Mouse (Mus musculus): Measurements from ENCODE around the gene Fdxacb1. TPM values are rescaled to one million over a fixed set of nuclear protein-coding genes. Genes with fewer than 3 reads are reported as not detected.

Fdxacb1 gene
- polyA plus RNA-seq, 1 experiment from 2014 or later: 11.1 TPM

GRCm38 (mm10) chr9:50752054-50752602 is 15.9 kb upstream of the Fdxacb1 start, which contains the start of gene Hspb2:
TSS of gene Hspb2 (minus strand) at chr9:50752354.
- Histone ChIP-seq H3K27me3 (peaks cover under 1% of the 10 kb centered on the region), H3K4me1 (peaks cover 18% of the 10 kb centered on the region), H3K9me3 (no peaks in the 10 kb centered on the region), H3K27ac (peak within 1 kb of the TSS; percentile 23; the same call in 1 of the 2 replicates), H3K36me3 (no peaks in the 10 kb centered on the region), H3K4me2 (peak within 1 kb of the TSS; percentile 28), H3K9ac (no peak within 1 kb of the TSS), H3K4me3 (no peak within 1 kb of the TSS)
- peak; percentile 48; the same call in 1 of the 2 replicates for ATAC-seq (ENCODE audit: insufficient number of reproducible peaks, insufficient read depth, low FRiP score, low TSS enrichment, low read depth)
- WGBS: 62% methylated on average over 14 of the region's 14 CpGs

GRCm38 (mm10) chr9:50752784-50753615 is 15.0 kb upstream of the Fdxacb1 start:
- Histone ChIP-seq H3K4me2 (no peak overlapping the region), H3K4me1 (peaks cover 18% of the 10 kb centered on the region), H3K27ac (no peak overlapping the region), H3K4me3 (no peak overlapping the region), H3K27me3 (no peaks in the 10 kb centered on the region; the same call in 1 of the 2 replicates), H3K9me3 (no peaks in the 10 kb centered on the region), H3K36me3 (no peaks in the 10 kb centered on the region), H3K9ac (no peak overlapping the region)
- WGBS: 71% methylated on average over 17 of the region's 17 CpGs
- ATAC-seq (ENCODE audit: insufficient number of reproducible peaks, insufficient read depth, low FRiP score, low TSS enrichment, low read depth): 0 out of 2 replicates have a peak, but pooled peaks have one; percentile 37

GRCm38 (mm10) chr9:50753947-50754346 is 14.1 kb upstream of the Fdxacb1 start:
- Histone ChIP-seq H3K9me3 (no peaks in the 10 kb centered on the region), H3K4me3 (no peak overlapping the region), H3K4me2 (no peak overlapping the region), H3K4me1 (peaks cover 18% of the 10 kb centered on the region), H3K9ac (no peak overlapping the region), H3K27me3 (no peaks in the 10 kb centered on the region), H3K36me3 (no peaks in the 10 kb centered on the region), H3K27ac (no peak overlapping the region)
- 66% methylated on average over 7 of the region's 7 CpGs for WGBS
- ATAC-seq (ENCODE audit: insufficient number of reproducible peaks, insufficient read depth, low FRiP score, low TSS enrichment, low read depth): no peak

GRCm38 (mm10) chr9:50756711-50757110 is 11.3 kb upstream of the Fdxacb1 start:
- Histone ChIP-seq H3K4me3 (no peak overlapping the region), H3K27me3 (no peaks in the 10 kb centered on the region), H3K27ac (no peak overlapping the region), H3K9ac (no peak overlapping the region), H3K36me3 (no peaks in the 10 kb centered on the region), H3K9me3 (no peaks in the 10 kb centered on the region), H3K4me2 (no peak overlapping the region), H3K4me1 (peaks cover 13% of the 10 kb centered on the region)
- WGBS: 65% methylated on average over 5 of the region's 5 CpGs
- ATAC-seq (ENCODE audit: insufficient number of reproducible peaks, insufficient read depth, low FRiP score, low TSS enrichment, low read depth): no peak

- no peak for ATAC-seq (ENCODE audit: insufficient number of reproducible peaks, insufficient read depth, low FRiP score, low TSS enrichment, low read depth)
- Histone ChIP-seq H3K9ac (no peak overlapping the region), H3K9me3 (no peaks in the 10 kb centered on the region), H3K4me3 (no peak overlapping the region), H3K27me3 (no peaks in the 10 kb centered on the region), H3K27ac (no peak overlapping the region), H3K4me2 (no peak overlapping the region), H3K4me1 (no peaks in the 10 kb centered on the region), H3K36me3 (peaks cover 3% of the 10 kb centered on the region; the same call in 1 of the 2 replicates)
- 55% methylated on average over 6 of the region's 6 CpGs for WGBS
These were observed 6.4 kb upstream of the Fdxacb1 start for GRCm38 (mm10) chr9:50761520-50762243.

GRCm38 (mm10) chr9:50763331-50763730 is 4.7 kb upstream of the Fdxacb1 start:
- Histone ChIP-seq H3K9me3 (no peaks in the 10 kb centered on the region), H3K4me2 (no peak overlapping the region), H3K4me1 (peaks cover 5% of the 10 kb centered on the region; the same call in 1 of the 2 replicates), H3K4me3 (no peak overlapping the region), H3K27me3 (no peaks in the 10 kb centered on the region), H3K9ac (no peak overlapping the region), H3K36me3 (peaks cover 3% of the 10 kb centered on the region; the same call in 1 of the 2 replicates), H3K27ac (no peak overlapping the region)
- ATAC-seq (ENCODE audit: insufficient number of reproducible peaks, insufficient read depth, low FRiP score, low TSS enrichment, low read depth): no peak
- 62% methylated on average over 1 of the region's 1 CpGs for WGBS

GRCm38 (mm10) chr9:50767531-50768106 is 417 bp upstream of the Fdxacb1 start:
- Histone ChIP-seq H3K9me3 (no peaks in the 10 kb centered on the region), H3K36me3 (peaks cover 14% of the 10 kb centered on the region), H3K27ac (peak overlapping the region; percentile 91), H3K4me1 (peaks cover 15% of the 10 kb centered on the region), H3K9ac (peak overlapping the region; percentile 84), H3K4me3 (peak overlapping the region; percentile 69), H3K27me3 (no peaks in the 10 kb centered on the region), H3K4me2 (peak overlapping the region; percentile 83)
- WGBS: 6% methylated on average over 17 of the region's 17 CpGs
- peak; percentile 38 for ATAC-seq (ENCODE audit: insufficient number of reproducible peaks, insufficient read depth, low FRiP score, low TSS enrichment, low read depth)

- Histone ChIP-seq H3K9ac (no peak overlapping the region), H3K4me2 (no peak overlapping the region), H3K36me3 (peaks cover 10% of the 10 kb centered on the region), H3K4me3 (no peak overlapping the region), H3K9me3 (no peaks in the 10 kb centered on the region), H3K4me1 (peaks cover 24% of the 10 kb centered on the region), H3K27me3 (no peaks in the 10 kb centered on the region), H3K27ac (no peak overlapping the region)
- 91% methylated on average over 2 of the region's 2 CpGs for WGBS
- no peak for ATAC-seq (ENCODE audit: insufficient number of reproducible peaks, insufficient read depth, low FRiP score, low TSS enrichment, low read depth)
These were observed 2.0 kb downstream of the Fdxacb1 start for GRCm38 (mm10) chr9:50770011-50770410.

- Histone ChIP-seq H3K4me2 (peak overlapping the region; percentile 76), H3K9me3 (no peaks in the 10 kb centered on the region), H3K4me1 (peaks cover 25% of the 10 kb centered on the region), H3K4me3 (peak overlapping the region; percentile 93), H3K27me3 (no peaks in the 10 kb centered on the region), H3K36me3 (peaks cover 17% of the 10 kb centered on the region), H3K27ac (no peak overlapping the region; the same call in 1 of the 2 replicates), H3K9ac (peak overlapping the region; percentile 58)
- no peak for ATAC-seq (ENCODE audit: insufficient number of reproducible peaks, insufficient read depth, low FRiP score, low TSS enrichment, low read depth)
- 70% methylated on average over 4 of the region's 4 CpGs for WGBS
These were observed 6.0 kb downstream of the Fdxacb1 start for GRCm38 (mm10) chr9:50774026-50774462.

GRCm38 (mm10) chr9:50774991-50775612 is 7.1 kb downstream of the Fdxacb1 start, which contains the start of the genes Alg9 and 1110032A03Rik:
TSS of gene Alg9 (plus strand) at chr9:50775019.
TSS of gene 1110032A03Rik (minus strand) at chr9:50775520.
- peak; percentile 78 for ATAC-seq (ENCODE audit: insufficient number of reproducible peaks, insufficient read depth, low FRiP score, low TSS enrichment, low read depth)
- peak within 1 kb of the TSS; percentile 76 for H3K4me2 ChIP-seq
- peaks cover 27% of the 10 kb centered on the region for H3K36me3 ChIP-seq
- WGBS: under 1% methylated on average over 34 of the region's 51 CpGs
- peak within 1 kb of the TSS; percentile 94 for H3K9ac ChIP-seq
- peaks cover 19% of the 10 kb centered on the region for H3K4me1 ChIP-seq
- H3K4me3 ChIP-seq: peak within 1 kb of the TSS; percentile 93
- H3K27me3 ChIP-seq: no peaks in the 10 kb centered on the region
- H3K9me3 ChIP-seq: no peaks in the 10 kb centered on the region
- peak within 1 kb of the TSS; percentile 95 for H3K27ac ChIP-seq
